Mouse (Mus musculus) limb, embryonic 15.5 days (tissue): ENCODE results near the gene Smdt1. TPM values are rescaled to one million over a fixed set of nuclear protein-coding genes. Genes with fewer than 3 reads are reported as not detected.

Source experiments
- ATAC-seq: fragments of 200-750 bp; cut with Nextera tagmentation; 2 replicates; pipeline ENCODE4 v1.8.0; 2017; ENCODE audit warnings: low read depth, moderate TSS enrichment; ENCODE audit not compliant: insufficient number of reproducible peaks, low FRiP score, low TSS enrichment
- H3K27ac ChIP-seq: fragments of 300-500 bp; sonication (generic); 2 replicates; pipeline ENCODE4 v1.5.1; 2015; ENCODE audit warnings: moderate library complexity, mild to moderate bottlenecking, inconsistent platforms
- H3K27me3 ChIP-seq: fragments of 300-500 bp; sonication (generic); 2 replicates; pipeline ENCODE4 v1.6.1; 2015; ENCODE audit warnings: inconsistent platforms
- H3K36me3 ChIP-seq: fragments of 300-500 bp; sonication (generic); 2 replicates; pipeline ENCODE4 v1.6.1; 2015; ENCODE audit warnings: inconsistent platforms
- H3K4me1 ChIP-seq: fragments of 300-500 bp; sonication (generic); 2 replicates; pipeline ENCODE4 v1.6.1; 2015; ENCODE audit warnings: inconsistent platforms
- H3K4me2 ChIP-seq: fragments of 300-500 bp; sonication (generic); 2 replicates; pipeline ENCODE4 v1.6.1; 2015; ENCODE audit warnings: mild to moderate bottlenecking, inconsistent platforms
- H3K4me3 ChIP-seq: fragments of 300-500 bp; sonication (generic); 2 replicates; pipeline ENCODE4 v1.5.1; 2015; ENCODE audit warnings: mild to moderate bottlenecking, inconsistent platforms
- H3K9ac ChIP-seq: fragments of 300-500 bp; sonication (generic); 2 replicates; pipeline ENCODE4 v1.6.1; 2015; ENCODE audit warnings: inconsistent platforms
- H3K9me3 ChIP-seq: fragments of 300-500 bp; sonication (generic); 2 replicates; pipeline ENCODE4 v1.6.1; 2016; ENCODE audit warnings: inconsistent platforms
- WGBS: fragments of 180-500 bp; shearing (Covaris S2); methylation state at CpG from one replicate; pipeline ENCODE4 v1.1.7; 2015; 5-methylcytosine and 5-hydroxymethylcytosine counted together
- polyA plus RNA-seq: library from polyadenylated mRNA; unstranded; fragments of >200 nt; fragmentation: Nextera tagmentation; extraction: Ambion mirVana; gene quantifications from 2 replicates; pipeline ENCODE4 v1.2.1, GENCODE M21; 2015

Gene Smdt1
- polyA plus RNA-seq, 1 experiment from 2014 or later, result 262 TPM

DNA sequence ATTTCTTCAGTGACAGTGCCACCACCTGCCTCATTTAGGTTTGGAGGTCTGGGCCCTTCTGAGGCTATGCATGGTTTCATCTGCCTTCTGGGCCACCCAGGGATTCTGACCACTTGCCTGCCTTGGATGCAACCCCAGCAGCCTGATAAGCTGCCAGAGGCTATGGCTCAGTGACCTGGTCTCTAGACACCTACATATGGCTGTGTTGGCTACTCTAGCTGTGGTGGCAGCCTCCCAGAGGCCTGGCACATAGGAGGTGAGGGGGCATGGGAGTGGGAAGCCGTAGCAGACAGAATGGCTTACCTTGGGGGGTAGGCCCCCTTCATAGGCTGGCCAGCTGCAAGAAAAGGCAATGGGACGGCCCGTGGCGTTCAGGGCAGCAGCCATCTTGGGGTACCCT, 3.6 kb upstream of the Smdt1 start:
- no peak for ATAC-seq
- Histone ChIP-seq H3K27ac (no peak overlapping the region), H3K4me2 (no peak overlapping the region), H3K4me3 (no peak overlapping the region), H3K9me3 (no peaks in the 10 kb centered on the region), H3K36me3 (peaks cover 48% of the 10 kb centered on the region), H3K4me1 (peaks cover 23% of the 10 kb centered on the region), H3K27me3 (no peaks in the 10 kb centered on the region), H3K9ac (no peak overlapping the region)
- 97% methylated on average over 4 of the region's 4 CpGs for WGBS

DNA sequence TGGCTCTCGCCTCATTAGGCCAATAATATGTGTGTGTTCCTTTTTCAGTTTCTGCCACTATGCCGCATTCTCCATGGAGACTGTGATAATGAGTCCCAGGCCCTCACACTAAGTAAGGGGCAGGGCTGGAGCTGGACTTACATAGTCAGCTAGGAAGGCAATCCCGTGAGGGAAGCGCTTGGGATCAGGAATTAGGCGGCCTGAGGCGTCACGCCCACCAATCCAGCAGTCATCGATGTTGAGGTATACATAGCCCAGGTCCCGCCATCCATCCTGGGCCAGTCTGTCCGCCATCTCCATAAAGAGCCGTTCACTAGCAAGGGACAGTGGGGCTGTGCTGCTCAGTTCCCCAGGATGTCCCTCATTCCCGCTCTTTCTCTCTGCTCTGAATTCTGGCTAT, 2.1 kb upstream of the Smdt1 start:
- ATAC-seq, result no peak
- Histone ChIP-seq H3K4me1 (peaks cover 37% of the 10 kb centered on the region), H3K9ac (no peak overlapping the region), H3K4me3 (no peak overlapping the region), H3K27me3 (no peaks in the 10 kb centered on the region), H3K9me3 (no peaks in the 10 kb centered on the region), H3K36me3 (peaks cover 38% of the 10 kb centered on the region), H3K4me2 (no peak overlapping the region), H3K27ac (no peak overlapping the region)
- 61% methylated on average over 12 of the region's 12 CpGs for WGBS

DNA sequence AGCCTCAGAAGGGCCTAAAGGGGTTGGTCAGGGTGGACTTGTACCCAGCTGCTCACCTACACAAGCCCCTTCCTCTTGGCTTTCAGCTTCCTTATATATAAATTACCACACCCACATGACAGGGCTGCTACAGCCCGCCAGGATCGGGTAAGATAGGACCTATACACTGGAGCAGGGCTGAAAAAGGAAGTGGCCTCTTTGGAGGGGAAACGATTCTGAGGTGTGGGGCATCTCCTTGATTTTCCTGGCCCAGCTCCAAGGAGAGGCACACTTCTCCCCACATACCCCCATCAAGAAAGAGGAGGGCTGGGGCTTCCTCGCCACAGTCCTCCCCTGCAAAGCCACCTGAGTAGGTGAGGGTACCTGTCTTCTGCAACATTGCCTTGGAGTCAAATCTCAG, 884 bp upstream of the Smdt1 start:
- Histone ChIP-seq H3K4me3 (peak overlapping the region; percentile 60), H3K27ac (peak overlapping the region; percentile 70; the same call in 1 of the 2 replicates), H3K27me3 (no peaks in the 10 kb centered on the region), H3K9me3 (no peaks in the 10 kb centered on the region), H3K4me2 (peak overlapping the region; percentile 62), H3K4me1 (peaks cover 49% of the 10 kb centered on the region), H3K36me3 (peaks cover 31% of the 10 kb centered on the region), H3K9ac (peak overlapping the region; percentile 53; the same call in 1 of the 2 replicates)
- ATAC-seq, result no peak
- 18% methylated on average over 4 of the region's 4 CpGs for WGBS

DNA sequence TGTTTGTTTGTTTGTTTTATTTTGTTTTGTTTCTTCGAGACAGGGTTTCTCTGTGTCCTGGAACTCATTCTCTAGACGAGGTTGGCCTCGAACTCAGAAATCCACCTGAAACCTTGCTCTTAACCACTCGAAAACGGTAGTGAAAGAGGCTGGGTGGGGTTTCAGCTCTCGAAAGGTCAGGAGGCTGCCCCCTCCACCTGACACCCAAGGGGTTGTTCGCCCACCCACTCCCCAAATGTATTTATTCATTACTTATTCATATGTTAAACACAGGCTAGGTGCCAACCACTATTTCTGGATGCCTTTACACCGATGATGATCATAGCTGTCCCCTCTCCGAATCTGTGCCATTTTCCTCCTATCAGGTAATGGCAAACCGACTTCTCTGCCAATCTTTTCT, 391 bp downstream of the Smdt1 start:
- H3K36me3 ChIP-seq, result peaks cover 37% of the 10 kb centered on the region

DNA sequence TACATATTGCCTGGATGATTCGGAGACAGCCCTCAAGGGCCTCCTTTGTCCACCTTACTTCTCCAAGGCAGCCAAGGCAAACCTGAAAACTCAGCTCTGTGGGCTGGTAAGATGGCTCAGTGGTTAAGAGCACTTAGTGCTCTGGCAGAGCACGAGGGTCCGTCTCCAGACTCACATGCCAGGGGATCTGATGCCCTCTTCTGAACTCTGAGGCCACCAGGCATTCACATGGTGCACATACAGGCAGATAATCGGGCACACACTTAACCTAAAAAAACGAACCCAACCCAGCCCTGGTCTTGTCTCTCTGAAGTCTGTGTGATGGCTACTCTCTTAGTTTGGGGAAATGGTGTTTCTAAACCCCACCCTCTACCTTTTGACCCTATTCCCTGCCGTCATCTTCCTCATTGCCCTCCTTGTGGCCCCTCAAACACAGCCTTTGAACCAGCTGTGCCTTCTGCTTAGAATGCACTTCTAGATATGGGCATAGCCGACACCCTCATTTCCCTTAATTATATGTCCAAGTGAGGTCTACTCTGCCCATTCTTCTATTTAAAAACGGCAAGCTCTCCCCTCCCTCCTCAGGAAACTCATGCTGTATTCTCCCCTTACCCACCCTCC, 985 bp downstream of the Smdt1 start:
- Histone ChIP-seq H3K4me1 (peaks cover 51% of the 10 kb centered on the region), H3K36me3 (peaks cover 31% of the 10 kb centered on the region), H3K27ac (peak overlapping the region; percentile 87; the same call in 1 of the 2 replicates), H3K4me3 (no peak overlapping the region), H3K27me3 (no peaks in the 10 kb centered on the region), H3K9ac (no peak overlapping the region), H3K4me2 (no peak overlapping the region), H3K9me3 (no peaks in the 10 kb centered on the region)
- WGBS, result 73% methylated on average over 8 of the region's 8 CpGs
- ATAC-seq, result no peak

More for the DNA sequence above, 391 bp downstream of the Smdt1 start:
- no peaks in the 10 kb centered on the region for H3K27me3 ChIP-seq
- WGBS, result 56% methylated on average over 10 of the region's 10 CpGs
- H3K4me3 ChIP-seq, result peak overlapping the region; percentile 60
- H3K9me3 ChIP-seq, result no peaks in the 10 kb centered on the region
- peak overlapping the region; percentile 70; the same call in 1 of the 2 replicates for H3K27ac ChIP-seq
- no peak for ATAC-seq
- no peak overlapping the region for H3K9ac ChIP-seq
- H3K4me2 ChIP-seq, result peak overlapping the region; percentile 62
- peaks cover 51% of the 10 kb centered on the region for H3K4me1 ChIP-seq

DNA sequence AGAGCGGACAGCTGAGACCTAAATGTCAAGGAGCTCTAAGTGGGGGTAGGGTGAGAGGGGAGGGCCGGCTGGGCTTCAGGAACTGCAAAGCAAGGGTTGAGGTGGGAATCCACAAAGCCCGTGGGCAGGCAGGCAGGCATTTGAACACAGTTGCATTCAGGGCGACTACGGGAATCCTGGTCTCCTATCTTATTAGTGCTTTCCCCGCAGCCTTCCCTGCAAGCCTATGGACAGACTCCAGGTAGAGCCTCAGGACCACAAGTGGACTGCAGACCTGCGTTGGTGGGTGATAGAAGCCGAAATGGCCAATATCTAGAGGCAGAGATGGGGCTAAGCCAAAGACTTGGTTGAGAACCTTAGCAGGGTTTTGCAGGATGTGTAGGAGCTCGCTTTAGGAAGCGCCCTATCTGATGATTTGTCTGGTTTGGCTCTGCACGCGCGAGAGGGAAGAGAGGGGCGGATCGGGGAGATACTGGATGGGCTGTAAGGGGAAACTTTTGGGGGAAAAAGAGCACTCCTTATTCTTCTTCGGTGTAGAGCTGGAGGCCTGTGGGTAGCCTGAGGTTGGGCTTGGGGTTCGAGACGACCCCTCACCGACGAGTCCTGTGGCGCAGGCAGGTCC, 1.8 kb downstream of the Smdt1 start:
- peak overlapping the region; percentile 87 for H3K27ac ChIP-seq
- no peak for ATAC-seq
- H3K4me1 ChIP-seq, result peaks cover 51% of the 10 kb centered on the region
- peak overlapping the region; percentile 57 for H3K4me3 ChIP-seq
- peak overlapping the region; percentile 72 for H3K4me2 ChIP-seq
- no peaks in the 10 kb centered on the region for H3K27me3 ChIP-seq
- WGBS, result 46% methylated on average over 21 of the region's 21 CpGs
- H3K9ac ChIP-seq, result peak overlapping the region; percentile 70
- H3K36me3 ChIP-seq, result peaks cover 24% of the 10 kb centered on the region
- H3K9me3 ChIP-seq, result no peaks in the 10 kb centered on the region

DNA sequence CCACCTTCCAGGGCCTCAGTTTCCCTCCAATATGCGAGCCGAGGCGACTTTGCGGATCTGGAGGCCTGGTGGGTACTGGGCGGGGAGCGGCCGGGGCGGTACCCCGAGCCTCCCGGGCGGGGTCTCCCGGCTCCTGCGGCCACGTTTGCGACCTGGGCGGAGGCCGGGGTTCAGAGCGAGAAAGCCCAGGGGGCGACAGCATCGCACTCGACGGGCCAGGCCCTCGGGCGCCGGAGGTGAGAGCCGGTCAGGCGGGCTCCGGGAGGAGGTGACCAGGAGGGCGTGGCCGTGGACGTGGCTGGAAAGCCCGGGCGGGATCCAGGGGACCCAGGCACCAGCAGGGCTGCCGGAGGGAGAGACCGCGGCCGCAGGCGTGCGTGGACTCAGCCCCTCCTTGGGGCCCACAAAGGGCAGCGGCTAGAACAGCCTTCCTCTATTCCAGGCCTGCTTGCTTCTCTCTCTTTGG, 2.3 kb downstream of the Smdt1 start:
- Histone ChIP-seq H3K27me3 (no peaks in the 10 kb centered on the region), H3K27ac (peak overlapping the region; percentile 87), H3K9me3 (no peaks in the 10 kb centered on the region), H3K4me1 (peaks cover 51% of the 10 kb centered on the region), H3K4me3 (peak overlapping the region; percentile 57), H3K4me2 (peak overlapping the region; percentile 72), H3K36me3 (peaks cover 19% of the 10 kb centered on the region), H3K9ac (peak overlapping the region; percentile 70)
- ATAC-seq, result no peak
- 2% methylated on average over 40 of the region's 40 CpGs for whole genome bisulfite sequencing

DNA sequence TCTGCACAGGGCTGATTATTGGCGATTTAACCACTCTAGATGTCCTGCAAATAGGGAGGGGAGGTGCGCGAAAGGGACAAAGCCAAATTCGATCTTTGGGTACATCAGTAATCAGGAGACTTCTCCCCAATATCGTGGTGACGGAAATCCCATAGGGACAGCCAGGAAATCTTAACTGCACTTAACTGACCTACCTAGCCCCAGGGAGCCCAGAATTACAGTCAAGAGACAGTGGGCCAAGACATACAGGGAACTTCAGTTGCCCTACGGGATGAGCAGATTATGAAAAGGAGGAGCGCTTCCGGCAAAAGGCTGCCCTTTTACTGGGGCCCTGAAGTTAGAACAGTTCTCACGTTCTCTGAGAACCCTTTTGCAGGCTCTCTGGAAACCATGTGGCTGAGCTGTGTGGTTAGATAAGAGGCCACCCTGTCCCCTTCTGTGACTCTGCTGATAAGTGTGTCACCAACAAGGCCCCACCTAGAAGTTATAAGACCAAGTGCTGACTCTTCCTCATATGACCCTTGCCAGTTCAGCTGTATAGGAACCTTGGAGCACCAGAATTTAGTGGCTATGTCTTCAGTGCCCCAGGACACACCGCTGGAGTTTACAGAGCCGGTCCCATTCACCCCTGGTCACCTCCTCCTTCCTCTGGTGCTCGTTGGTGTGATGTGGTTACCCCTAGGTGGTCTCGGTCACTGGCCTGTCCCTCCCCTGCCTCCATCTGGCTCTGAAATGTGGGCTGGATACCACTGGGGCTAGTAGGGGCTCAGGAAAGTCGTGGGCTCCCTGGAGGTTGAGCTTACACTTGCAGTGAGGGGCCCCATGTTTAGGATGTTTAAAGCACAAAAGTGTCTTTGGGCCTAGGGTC, 3.1 kb downstream of the Smdt1 start:
- H3K4me3 ChIP-seq, result peak overlapping the region; percentile 57
- no peaks in the 10 kb centered on the region for H3K27me3 ChIP-seq
- WGBS, result 46% methylated on average over 15 of the region's 15 CpGs
- H3K4me2 ChIP-seq, result peak overlapping the region; percentile 72
- no peak for ATAC-seq
- peak overlapping the region; percentile 70; the same call in 1 of the 2 replicates for H3K9ac ChIP-seq
- H3K4me1 ChIP-seq, result peaks cover 52% of the 10 kb centered on the region
- peak overlapping the region; percentile 87 for H3K27ac ChIP-seq
- H3K9me3 ChIP-seq, result no peaks in the 10 kb centered on the region
- H3K36me3 ChIP-seq, result peaks cover 10% of the 10 kb centered on the region; the same call in 1 of the 2 replicates

DNA sequence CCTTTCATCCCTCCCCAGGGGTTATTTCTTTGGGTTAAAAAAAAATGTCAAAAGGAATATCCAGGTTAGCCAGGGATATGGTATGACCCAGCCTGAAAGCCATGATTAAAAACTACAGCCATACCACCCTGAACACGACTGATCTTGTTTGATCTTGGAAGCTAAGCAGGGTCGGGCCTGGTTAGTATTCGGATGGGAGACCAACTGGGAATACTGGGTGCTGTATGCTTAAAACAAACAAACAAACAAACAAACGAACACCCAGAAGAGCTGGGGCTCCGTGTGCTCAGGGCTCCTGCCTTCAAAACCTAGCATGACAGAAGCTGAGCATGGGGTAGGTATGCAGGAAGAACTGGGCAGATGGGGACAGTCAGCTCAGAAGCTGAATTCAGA, 3.8 kb downstream of the Smdt1 start:
- ATAC-seq, result no peak
- Histone ChIP-seq H3K36me3 (peaks cover 10% of the 10 kb centered on the region; the same call in 1 of the 2 replicates), H3K27ac (peak overlapping the region; percentile 87; the same call in 1 of the 2 replicates), H3K4me1 (peaks cover 52% of the 10 kb centered on the region), H3K9ac (no peak overlapping the region), H3K9me3 (no peaks in the 10 kb centered on the region), H3K4me3 (peak overlapping the region; percentile 57; the same call in 1 of the 2 replicates), H3K4me2 (no peak overlapping the region; the same call in 1 of the 2 replicates), H3K27me3 (no peaks in the 10 kb centered on the region)
- 64% methylated on average over 5 of the region's 5 CpGs for WGBS

DNA sequence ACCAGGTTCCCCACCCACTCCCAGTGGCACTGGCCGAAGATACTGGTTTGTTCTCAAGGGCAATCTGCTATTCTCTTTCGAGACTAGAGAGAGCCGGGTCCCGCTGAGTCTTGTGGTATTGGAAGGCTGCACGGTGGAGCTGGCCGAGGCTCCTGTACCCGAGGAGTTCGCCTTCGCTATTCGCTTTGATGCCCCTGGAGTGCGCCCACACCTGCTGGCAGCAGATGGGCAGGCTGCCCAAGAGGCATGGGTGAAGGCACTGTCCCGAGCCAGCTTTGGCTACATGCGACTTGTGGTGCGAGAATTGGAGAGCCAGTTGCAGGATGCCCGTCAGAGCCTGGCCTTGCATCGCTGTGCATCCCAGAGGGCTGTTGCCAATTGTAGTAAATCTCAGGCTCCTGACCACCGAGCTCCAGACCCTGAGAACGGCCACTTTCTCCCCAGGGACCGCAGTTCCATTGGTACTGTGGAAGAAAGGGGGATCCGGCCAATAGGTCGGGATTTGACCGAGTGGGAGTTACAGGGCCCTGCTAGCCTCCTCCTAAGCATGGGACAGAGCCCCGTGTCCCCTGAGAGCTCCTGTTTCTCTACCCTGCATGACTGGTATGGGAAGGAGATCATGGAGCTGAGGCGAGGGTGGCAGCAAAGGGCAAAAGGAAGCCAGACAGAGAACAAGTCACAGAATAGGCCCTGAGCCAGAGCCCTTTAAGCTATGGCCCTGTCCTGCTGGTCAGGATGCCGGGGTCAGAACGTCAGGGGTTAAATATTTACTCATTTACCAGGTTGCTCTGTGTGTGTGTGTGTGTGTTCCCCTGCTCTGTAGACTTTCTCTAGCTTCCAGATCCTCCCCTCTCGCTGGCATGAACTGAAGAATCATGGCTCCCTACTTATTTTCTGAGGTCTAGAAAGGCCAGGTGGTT, 4.9 kb downstream of the Smdt1 start:
- Histone ChIP-seq H3K4me2 (no peak overlapping the region), H3K27ac (no peak overlapping the region), H3K9me3 (no peaks in the 10 kb centered on the region), H3K4me3 (no peak overlapping the region), H3K9ac (no peak overlapping the region), H3K4me1 (peaks cover 47% of the 10 kb centered on the region), H3K27me3 (no peaks in the 10 kb centered on the region), H3K36me3 (peaks cover 19% of the 10 kb centered on the region)
- ATAC-seq, result no peak
- 89% methylated on average over 27 of the region's 27 CpGs for WGBS

DNA sequence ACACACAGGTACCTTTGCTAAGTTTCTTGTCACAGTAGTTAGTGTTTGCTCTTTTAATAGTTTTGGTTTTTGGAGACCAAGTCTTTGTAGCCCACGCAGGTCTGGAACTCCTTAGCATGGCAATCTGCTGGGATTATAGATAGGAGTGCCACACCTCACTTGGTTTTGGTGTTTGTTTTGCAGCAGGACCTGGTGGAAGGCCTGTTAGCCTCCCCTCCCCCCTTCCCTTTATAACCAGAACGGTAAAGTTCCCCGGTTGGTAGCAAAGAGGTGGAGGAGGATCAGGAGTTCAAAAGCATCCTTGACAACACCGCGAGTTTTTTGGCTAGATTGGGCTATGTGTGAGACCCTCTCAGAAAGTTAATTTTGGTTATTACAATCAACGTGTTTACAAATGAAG, 6.2 kb downstream of the Smdt1 start:
- ATAC-seq, result no peak
- WGBS, result 91% methylated on average over 6 of the region's 6 CpGs
- Histone ChIP-seq H3K27me3 (no peaks in the 10 kb centered on the region), H3K4me3 (no peak overlapping the region), H3K4me2 (no peak overlapping the region), H3K4me1 (peaks cover 44% of the 10 kb centered on the region), H3K36me3 (peaks cover 33% of the 10 kb centered on the region), H3K27ac (peak overlapping the region; percentile 55; the same call in 1 of the 2 replicates), H3K9ac (no peak overlapping the region), H3K9me3 (no peaks in the 10 kb centered on the region)
